Mouse (Mus musculus) embryonic facial prominence, embryonic 10.5 days (tissue): Measurements from ENCODE around the gene Nfkbil1. TPM values are rescaled to one million over a fixed set of nuclear protein-coding genes. Genes with fewer than 3 reads are reported as not detected.

Experiments used
- DNase-seq: peaks from one replicate; pipeline ENCODE4 v3.0.0-alpha.2; 2017; ENCODE audit warnings: low spot score
- H3K27ac ChIP-seq: fragments of 300-500 bp; sonication (generic); replicated peaks from 2 replicates; pipeline ENCODE4 v1.5.1; 2016; ENCODE audit warnings: mild to moderate bottlenecking
- H3K27me3 ChIP-seq: fragments of 300-500 bp; sonication (generic); replicated peaks from 2 replicates; pipeline ENCODE4 v1.6.1; 2016; ENCODE audit warnings: low read depth, mild to moderate bottlenecking; ENCODE audit not compliant: poor library complexity, severe bottlenecking
- H3K36me3 ChIP-seq: fragments of 300-500 bp; sonication (generic); replicated peaks from 2 replicates; pipeline ENCODE4 v1.6.1; 2016; ENCODE audit warnings: mild to moderate bottlenecking, moderate library complexity
- H3K4me1 ChIP-seq: fragments of 300-500 bp; sonication (generic); 2 replicates; pipeline ENCODE4 v1.6.1; 2016
- H3K4me3 ChIP-seq: fragments of 300-500 bp; sonication (generic); 2 replicates; pipeline ENCODE4 v1.5.1; 2016; ENCODE audit warnings: mild to moderate bottlenecking, moderate library complexity
- H3K9me3 ChIP-seq: fragments of 300-500 bp; sonication (generic); 2 replicates; pipeline ENCODE4 v1.6.1; 2016; ENCODE audit warnings: mild to moderate bottlenecking
- WGBS: fragments of 180-500 bp; shearing (Covaris S2); methylation state at CpG from one replicate; pipeline ENCODE4 v1.1.7; 2016; 5-methylcytosine and 5-hydroxymethylcytosine counted together
- polyA plus RNA-seq: library from polyadenylated mRNA; unstranded; fragments of >200 nt; fragmentation: Nextera tagmentation; extraction: Ambion mirVana; gene quantifications from 2 replicates; pipeline ENCODE4 v1.2.1, GENCODE M21; 2016

The Nfkbil1 gene
- polyA plus RNA-seq, 1 experiment from 2014 or later, result 9.3 TPM

GRCm38 (mm10) chr17:35191723-35192122 is 43.9 kb downstream of the Nfkbil1 start:
- no peaks in the 10 kb centered on the region for H3K36me3 ChIP-seq
- no peak for DNase-seq
- no peaks in the 10 kb centered on the region for H3K9me3 ChIP-seq
- H3K4me3 ChIP-seq, result no peak overlapping the region
- H3K4me1 ChIP-seq, result peaks cover 33% of the 10 kb centered on the region
- 62% methylated on average over 2 of the region's 2 CpGs for WGBS
- no peak overlapping the region for H3K27ac ChIP-seq
- peaks cover 36% of the 10 kb centered on the region for H3K27me3 ChIP-seq

- Histone ChIP-seq H3K4me3 (no peak overlapping the region), H3K9me3 (no peaks in the 10 kb centered on the region), H3K27ac (no peak overlapping the region), H3K27me3 (peaks cover 19% of the 10 kb centered on the region), H3K4me1 (peaks cover 34% of the 10 kb centered on the region), H3K36me3 (no peaks in the 10 kb centered on the region)
- DNase-seq, result no peak
- 81% methylated on average over 4 of the region's 4 CpGs for WGBS
Measured at GRCm38 (mm10) chr17:35190096-35190495, 45.5 kb downstream of the Nfkbil1 start.

- H3K36me3 ChIP-seq, result no peaks in the 10 kb centered on the region
- no peak overlapping the region for H3K27ac ChIP-seq
- H3K4me3 ChIP-seq, result no peak overlapping the region
- DNase-seq, result no peak
- peaks cover 10% of the 10 kb centered on the region for H3K27me3 ChIP-seq
- H3K4me1 ChIP-seq, result peaks cover 28% of the 10 kb centered on the region
- H3K9me3 ChIP-seq, result no peaks in the 10 kb centered on the region
- 55% methylated on average over 1 of the region's 1 CpGs for WGBS
Measured at GRCm38 (mm10) chr17:35189186-35189585, 46.4 kb downstream of the Nfkbil1 start.

- no peaks in the 10 kb centered on the region for H3K36me3 ChIP-seq
- no peak within 1 kb of the TSS; the same call in 1 of the 2 replicates for H3K27ac ChIP-seq
- no peaks in the 10 kb centered on the region for H3K9me3 ChIP-seq
- H3K4me3 ChIP-seq, result no peak within 1 kb of the TSS
- H3K27me3 ChIP-seq, result no peaks in the 10 kb centered on the region
- no peak for DNase-seq
- peaks cover 25% of the 10 kb centered on the region for H3K4me1 ChIP-seq
- 74% methylated on average over 7 of the region's 7 CpGs for WGBS
Measured at GRCm38 (mm10) chr17:35187959-35188610, 47.5 kb downstream of the Nfkbil1 start, which contains the start of gene Lst1. TSS of gene Lst1 (minus strand) at chr17:35188439.

GRCm38 (mm10) chr17:35187345-35187744 is 48.2 kb downstream of the Nfkbil1 start:
- 77% methylated on average over 4 of the region's 4 CpGs for WGBS
- Histone ChIP-seq H3K4me1 (peaks cover 25% of the 10 kb centered on the region), H3K4me3 (no peak overlapping the region), H3K36me3 (no peaks in the 10 kb centered on the region), H3K27ac (no peak overlapping the region), H3K27me3 (no peaks in the 10 kb centered on the region), H3K9me3 (no peaks in the 10 kb centered on the region)
- no peak for DNase-seq

GRCm38 (mm10) chr17:35186681-35187080 is 48.9 kb downstream of the Nfkbil1 start:
- Histone ChIP-seq H3K4me3 (peak overlapping the region; percentile 60), H3K36me3 (no peaks in the 10 kb centered on the region), H3K27me3 (no peaks in the 10 kb centered on the region), H3K9me3 (no peaks in the 10 kb centered on the region), H3K4me1 (peaks cover 25% of the 10 kb centered on the region), H3K27ac (peak overlapping the region; percentile 85)
- 3% methylated on average over 4 of the region's 4 CpGs for WGBS
- DNase-seq, result peak; percentile 72

- no peaks in the 10 kb centered on the region for H3K36me3 ChIP-seq
- H3K4me3 ChIP-seq, result peak overlapping the region; percentile 60
- peak; percentile 78 for DNase-seq
- WGBS, result 2% methylated on average over 18 of the region's 18 CpGs
- H3K27me3 ChIP-seq, result no peaks in the 10 kb centered on the region
- peak overlapping the region; percentile 85 for H3K27ac ChIP-seq
- no peaks in the 10 kb centered on the region for H3K9me3 ChIP-seq
- H3K4me1 ChIP-seq, result peaks cover 25% of the 10 kb centered on the region
Measured at GRCm38 (mm10) chr17:35185639-35186611, 49.7 kb downstream of the Nfkbil1 start.

- Histone ChIP-seq H3K27me3 (no peaks in the 10 kb centered on the region), H3K27ac (no peak overlapping the region), H3K9me3 (no peaks in the 10 kb centered on the region), H3K36me3 (no peaks in the 10 kb centered on the region), H3K4me3 (no peak overlapping the region), H3K4me1 (0 out of 2 replicates have a peak, but pooled peaks cover 6% of the 10 kb centered on the region)
- 89% methylated on average over 5 of the region's 5 CpGs for WGBS
- DNase-seq, result no peak
Measured at GRCm38 (mm10) chr17:35180093-35180492, 55.5 kb downstream of the Nfkbil1 start.

- WGBS, result 9% methylated on average over 5 of the region's 5 CpGs
Measured at GRCm38 (mm10) chr17:35178528-35178927, 57.1 kb downstream of the Nfkbil1 start.

GRCm38 (mm10) chr17:35175968-35176367 is 59.6 kb downstream of the Nfkbil1 start, which contains the start of gene Aif1:
TSS of gene Aif1 (minus strand) at chr17:35176068.
- H3K36me3 ChIP-seq, result no peaks in the 10 kb centered on the region
- 0 out of 2 replicates have a peak within 1 kb of the TSS, but pooled peaks have one; percentile 16 for H3K4me3 ChIP-seq
- H3K9me3 ChIP-seq, result no peaks in the 10 kb centered on the region
- H3K27ac ChIP-seq, result no peak within 1 kb of the TSS
- 53% methylated on average over 2 of the region's 2 CpGs for WGBS
- H3K4me1 ChIP-seq, result no peaks in the 10 kb centered on the region
- H3K27me3 ChIP-seq, result no peaks in the 10 kb centered on the region
- DNase-seq, result no peak

More at GRCm38 (mm10) chr17:35178528-35178927, 57.1 kb downstream of the Nfkbil1 start:
- no peaks in the 10 kb centered on the region for H3K9me3 ChIP-seq
- no peak overlapping the region for H3K27ac ChIP-seq
- no peaks in the 10 kb centered on the region for H3K27me3 ChIP-seq
- no peaks in the 10 kb centered on the region for H3K4me1 ChIP-seq
- peak; percentile 80 for DNase-seq
- H3K4me3 ChIP-seq, result no peak overlapping the region
- no peaks in the 10 kb centered on the region for H3K36me3 ChIP-seq

- Histone ChIP-seq H3K36me3 (no peaks in the 10 kb centered on the region), H3K4me1 (no peaks in the 10 kb centered on the region), H3K27ac (no peak overlapping the region), H3K27me3 (no peaks in the 10 kb centered on the region), H3K9me3 (no peaks in the 10 kb centered on the region), H3K4me3 (0 out of 2 replicates have a peak overlapping the region, but pooled peaks have one; percentile 16)
- WGBS, result 79% methylated on average over 6 of the region's 6 CpGs
- DNase-seq, result no peak
Measured at GRCm38 (mm10) chr17:35175382-35175781, 60.2 kb downstream of the Nfkbil1 start.

- no peaks in the 10 kb centered on the region for H3K36me3 ChIP-seq
- no peaks in the 10 kb centered on the region for H3K4me1 ChIP-seq
- no peak for DNase-seq
- no peaks in the 10 kb centered on the region for H3K9me3 ChIP-seq
- 67% methylated on average over 8 of the region's 8 CpGs for WGBS
- no peaks in the 10 kb centered on the region for H3K27me3 ChIP-seq
- no peak overlapping the region for H3K4me3 ChIP-seq
- H3K27ac ChIP-seq, result no peak overlapping the region
Measured at GRCm38 (mm10) chr17:35174201-35174977, 61.2 kb downstream of the Nfkbil1 start.
